Mouse (Mus musculus) bone marrow macrophage, adult 2 months (primary cell): ENCODE measurements at regions not wholly inside any gene's neighbourhood (a gene's known extent, or its start where the extent isn't known, plus 50 kb on each side); places are given as distances from the start of the nearest gene placed in this dataset.

Experiments
- CTCF ChIP-seq: IDR thresholded peaks from 2 replicates; pipeline ENCODE4 v1.5.1; 2012; ENCODE audit warnings: low read depth, mild to moderate bottlenecking, low read length, moderate library complexity
- POLR2A ChIP-seq: IDR thresholded peaks from 2 replicates; pipeline ENCODE4 v1.6.1; 2012; ENCODE audit warnings: mild to moderate bottlenecking, low read depth, low read length, borderline replicate concordance

DNA sequence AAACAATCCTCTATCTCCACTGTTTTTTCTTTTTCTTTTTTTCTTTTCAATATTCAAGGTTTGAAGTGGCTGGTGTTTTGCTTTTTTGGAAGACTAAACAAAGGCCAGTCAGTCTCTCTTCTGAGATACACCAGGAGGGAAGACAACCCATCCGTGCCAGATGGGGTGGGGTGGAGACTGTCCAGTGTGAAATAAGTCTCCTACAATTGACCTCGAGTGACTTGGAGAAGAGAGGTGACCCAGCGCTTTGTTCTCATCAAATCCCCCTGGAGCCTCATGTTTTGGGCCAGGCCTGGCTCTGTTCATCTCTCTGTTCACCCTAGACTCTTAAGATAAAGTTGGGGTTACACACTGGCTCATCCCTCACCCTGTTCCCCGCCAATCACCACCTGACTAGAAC is 169.2 kb upstream of the Tbca start:
- TF ChIP-seq CTCF, result no peak
- no peak for TF ChIP-seq POLR2A
